Mouse (Mus musculus) left cerebral cortex, adult 9 months (tissue): ENCODE results near the gene Car9.
"Not testable (repeated sequence)": the region's sequence is repeated elsewhere in the genome, so short reads cannot be mapped to it uniquely, and the experiment has no call there.

Experiments
- DNase-seq, 2 experiments: peaks; one replicate each; pipeline ENCODE4 v3.0.0; 2022; ENCODE audit warnings: low spot score in 2 of 2

Car9 gene

DNA sequence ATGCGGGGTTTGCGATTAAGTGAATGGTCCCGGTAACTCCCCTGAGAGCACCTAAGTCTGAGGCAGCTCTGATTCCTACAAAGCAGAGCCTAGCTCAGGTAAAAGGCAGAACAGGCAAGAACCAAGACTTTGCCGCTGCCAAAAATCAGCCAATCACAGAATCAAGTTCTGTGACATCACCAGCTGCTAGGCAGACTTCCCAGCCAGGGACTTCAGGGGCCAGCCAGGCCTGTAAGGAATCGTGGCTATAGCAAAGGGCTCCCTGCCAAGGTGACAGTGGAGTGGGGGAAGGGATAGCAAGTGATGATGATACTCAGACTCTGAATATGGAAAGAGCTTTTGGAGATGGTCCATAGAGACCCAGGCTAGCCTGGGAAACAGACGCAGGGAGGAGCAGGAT, 13.2 kb downstream of the Car9 start:
- peak; percentile 61 to 88 for DNase-seq

DNA sequence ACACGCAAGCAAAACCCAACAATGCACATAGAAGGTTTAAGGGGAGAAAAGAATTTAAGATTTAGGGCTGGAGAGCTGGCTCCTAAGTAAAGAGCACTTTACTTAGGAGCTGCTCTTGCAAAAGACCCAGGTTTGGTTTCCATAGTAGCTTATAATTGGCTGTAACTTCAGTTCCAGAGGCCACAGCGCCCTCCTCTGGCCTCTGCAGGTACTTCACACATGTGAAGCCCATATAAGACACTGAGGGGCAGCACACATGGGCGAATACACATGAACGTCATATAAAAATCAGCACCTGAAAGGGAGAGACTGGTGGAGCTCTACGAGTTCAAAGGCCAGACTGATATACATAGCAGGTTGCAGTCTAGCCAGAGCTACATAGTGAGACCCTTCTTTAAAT, 21.1 kb downstream of the Car9 start:
- no peak for DNase-seq

DNA sequence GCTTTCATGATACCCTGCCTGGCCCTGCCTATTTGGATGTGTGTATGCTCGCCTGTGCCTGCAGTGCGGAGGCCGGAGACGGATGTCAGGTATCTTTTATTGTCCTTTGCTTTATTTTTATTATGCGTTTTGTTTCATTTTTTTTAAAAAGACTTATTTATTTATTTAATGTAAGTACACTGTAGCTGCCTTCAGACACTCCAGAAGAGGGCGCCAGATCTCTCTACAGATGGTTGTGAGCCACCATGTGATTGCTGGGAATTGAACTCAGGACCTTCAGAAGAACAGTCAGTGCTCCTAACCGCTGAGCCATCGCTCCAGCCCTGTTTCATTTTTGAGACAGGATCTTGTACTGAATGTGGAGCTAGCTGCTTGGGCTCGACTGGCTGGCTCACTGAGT, 21.7 kb downstream of the Car9 start:
- no peak for DNase-seq

DNA sequence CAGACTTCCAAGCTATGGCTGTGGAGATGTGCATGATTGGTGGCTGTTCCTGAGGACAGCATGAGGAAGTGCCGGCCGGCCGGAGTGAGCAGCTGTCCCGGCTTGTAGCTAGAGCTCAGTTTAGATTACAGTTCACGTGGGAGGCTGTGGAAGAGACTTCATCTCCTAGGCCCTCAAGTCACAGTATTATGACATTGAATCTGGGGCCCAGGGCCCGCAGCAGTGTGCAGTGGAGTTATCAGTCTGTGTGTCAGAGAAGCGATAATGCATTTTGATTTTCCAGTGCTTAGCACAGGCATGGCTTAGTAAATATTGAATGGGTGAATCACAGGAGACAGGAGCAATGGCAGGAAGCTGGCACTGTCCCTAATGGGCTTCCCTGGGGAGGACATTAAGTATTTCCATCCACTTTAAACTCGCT, 23.3 kb downstream of the Car9 start:
- no peak for DNase-seq

DNA sequence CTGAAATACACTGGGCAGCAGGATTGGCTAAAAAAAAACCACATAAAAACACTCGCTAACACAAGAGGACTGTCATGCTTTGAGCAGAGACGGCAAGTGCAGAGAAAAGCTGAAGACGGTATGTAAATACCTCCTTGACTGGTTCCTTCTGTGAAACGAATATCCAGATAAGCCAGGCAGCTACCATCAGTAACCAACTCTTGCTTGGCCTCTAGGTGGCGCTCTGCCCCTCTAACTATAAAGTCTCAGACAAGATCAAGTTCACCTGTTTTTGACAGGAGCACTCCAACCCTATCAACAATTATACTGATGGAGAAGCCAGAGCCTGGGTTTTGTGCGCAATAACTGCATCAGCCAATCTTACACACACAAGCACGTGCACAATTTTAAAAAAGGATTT, 23.8 kb downstream of the Car9 start:
- peak in 1 of 2 experiments; percentile 83 for DNase-seq

DNA sequence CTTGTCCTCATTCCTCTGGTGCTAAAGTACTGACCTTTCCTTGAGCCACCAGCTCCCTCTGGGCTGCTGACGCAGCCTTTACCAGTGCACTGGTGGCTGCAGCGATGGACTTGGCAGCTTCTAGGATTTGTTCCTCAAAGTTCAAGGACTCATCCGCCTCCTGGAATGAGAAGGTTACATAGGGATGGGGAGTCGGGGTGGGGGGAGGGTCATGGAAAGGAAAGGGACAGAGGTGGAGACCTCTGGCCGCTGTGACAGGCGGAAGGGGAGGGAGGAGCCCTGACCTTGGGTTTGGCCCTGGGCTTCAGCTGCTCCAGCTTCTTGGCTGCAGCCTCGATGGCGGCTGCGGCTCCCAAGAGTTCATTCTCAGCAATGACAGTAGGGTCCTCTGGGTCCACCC, 26.5 kb downstream of the Car9 start:
- no peak for DNase-seq

DNA sequence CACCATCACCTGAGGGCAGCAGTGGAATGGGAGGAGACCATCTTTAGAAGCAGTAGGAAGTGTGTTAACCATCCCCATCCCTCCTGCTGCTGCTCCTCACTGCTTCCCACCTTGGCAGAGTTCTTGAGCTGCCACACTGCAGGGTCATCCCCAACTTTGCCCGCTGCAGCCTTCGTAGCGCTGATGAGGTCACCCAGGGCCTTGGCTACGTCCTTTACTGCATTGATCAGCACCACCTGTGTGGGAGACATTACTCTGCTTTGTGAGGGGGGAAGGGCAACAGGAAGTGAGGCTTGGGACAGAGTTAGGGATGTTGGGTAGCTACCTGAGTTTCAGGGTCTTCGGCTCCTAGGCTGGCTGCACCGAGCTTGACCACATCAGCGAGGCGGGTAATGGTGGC, 28.9 kb downstream of the Car9 start:
- no peak for DNase-seq

DNA sequence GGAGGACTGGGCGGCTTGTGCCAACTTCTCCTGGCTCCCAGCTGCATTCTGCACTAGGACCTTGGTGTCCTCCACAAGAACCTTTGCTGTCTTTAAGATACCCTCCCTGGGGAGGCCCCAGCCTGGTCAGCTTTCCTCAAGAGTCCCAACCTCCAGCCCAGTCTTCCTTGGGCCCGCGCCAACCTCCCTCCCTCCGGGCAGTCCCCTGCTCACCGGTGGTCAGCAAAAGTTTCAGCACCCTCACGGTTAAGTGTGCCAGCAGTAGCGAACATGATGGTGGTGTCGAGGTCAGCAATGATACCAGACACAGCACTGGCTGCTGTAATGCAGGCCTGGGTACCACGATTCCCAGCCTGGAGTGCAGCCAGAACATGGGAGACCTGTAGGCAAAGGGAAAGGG, 29.3 kb downstream of the Car9 start:
- DNase-seq = no peak

DNA sequence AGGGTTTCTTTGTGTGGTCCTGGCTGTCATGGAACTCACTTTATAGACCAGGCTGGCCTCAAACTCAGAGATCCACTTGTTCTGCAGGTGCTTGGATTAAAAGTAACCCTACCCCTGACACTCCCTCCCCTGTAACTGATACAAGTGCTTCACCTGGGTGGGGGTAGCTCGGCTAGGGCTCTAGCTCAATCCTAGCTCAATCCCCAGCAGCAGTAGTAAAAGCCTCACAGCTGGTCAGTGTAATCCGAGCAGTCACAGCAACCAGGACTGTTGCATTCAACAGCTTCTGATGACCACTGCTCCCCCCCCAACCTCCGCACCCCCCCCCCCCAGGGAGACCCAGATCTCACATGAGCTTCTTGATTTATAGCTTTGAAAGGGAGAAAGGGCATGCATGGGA, 35.3 kb downstream of the Car9 start:
- DNase-seq = no peak

DNA sequence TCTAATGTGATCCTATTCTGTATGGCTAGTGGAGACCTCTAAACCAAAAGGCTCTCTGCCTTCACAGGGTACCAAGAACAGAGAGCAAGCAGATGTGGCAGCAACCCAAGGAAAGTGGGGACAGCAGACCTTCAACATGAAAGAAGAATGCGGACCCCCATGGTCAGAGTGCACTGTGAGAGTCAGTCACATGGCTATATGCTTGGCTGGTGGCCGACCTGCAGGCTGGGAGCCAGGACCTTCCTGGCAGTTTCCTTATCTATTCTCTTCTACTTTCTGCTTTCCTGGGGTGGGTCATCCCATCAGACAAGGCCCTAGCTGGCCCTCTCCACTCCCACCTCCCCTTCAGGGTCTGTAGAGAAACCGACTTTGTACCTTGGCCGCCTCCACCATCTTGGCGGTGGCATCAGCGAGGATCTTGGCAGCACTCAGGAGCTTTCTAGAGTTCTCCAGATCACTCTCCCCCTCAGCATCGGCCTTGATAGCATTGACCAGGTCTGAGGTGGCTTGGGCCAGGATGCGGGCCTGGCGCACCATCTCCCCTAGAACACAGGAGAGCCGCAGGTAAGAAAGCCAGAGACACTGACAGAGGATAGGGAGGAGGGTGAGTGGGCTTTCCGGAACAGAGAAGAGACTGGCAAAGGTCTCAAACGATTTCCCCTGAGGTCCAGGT, 39.7 kb downstream of the Car9 start:
- DNase-seq = no peak

DNA sequence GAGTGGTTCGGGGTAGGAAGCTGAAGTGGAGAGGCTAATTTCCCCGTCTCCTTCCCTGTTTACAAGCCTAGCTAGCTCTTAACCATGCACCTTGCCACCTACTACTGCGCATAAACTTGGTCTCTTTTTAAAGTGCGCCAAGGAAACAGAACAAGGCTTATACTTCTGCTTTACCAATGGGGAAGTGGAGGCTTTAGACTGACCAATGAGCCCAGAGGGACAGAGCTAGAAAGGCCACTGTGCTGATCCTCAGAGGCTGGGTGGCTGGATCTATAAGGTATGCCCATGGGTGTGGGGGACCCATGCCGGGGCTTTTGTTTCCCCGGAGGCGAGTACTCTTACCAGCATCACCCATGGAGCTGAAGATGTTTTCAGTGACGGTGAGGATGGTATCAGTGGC, 40.4 kb downstream of the Car9 start:
- no peak for DNase-seq

DNA sequence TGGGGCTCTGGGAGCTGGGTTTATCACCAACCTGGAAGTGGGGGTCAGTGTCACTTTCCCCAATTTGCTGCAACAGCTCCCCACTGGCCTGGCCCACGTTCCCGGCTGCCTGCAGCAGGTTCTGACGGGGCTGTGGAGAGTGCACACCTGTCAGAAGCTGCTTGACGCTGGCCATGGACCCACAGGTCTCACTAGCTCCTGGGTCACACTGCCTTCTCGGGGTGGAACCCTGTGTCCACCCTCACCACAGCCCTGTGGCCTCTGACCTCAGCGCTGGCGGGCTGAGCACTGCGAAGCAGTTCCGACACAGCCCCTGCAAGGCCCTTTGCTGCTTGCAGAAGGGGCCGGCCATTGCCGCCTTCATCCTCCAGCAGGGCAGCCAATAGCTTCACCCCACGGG, 42.3 kb downstream of the Car9 start:
- DNase-seq = no peak

DNA sequence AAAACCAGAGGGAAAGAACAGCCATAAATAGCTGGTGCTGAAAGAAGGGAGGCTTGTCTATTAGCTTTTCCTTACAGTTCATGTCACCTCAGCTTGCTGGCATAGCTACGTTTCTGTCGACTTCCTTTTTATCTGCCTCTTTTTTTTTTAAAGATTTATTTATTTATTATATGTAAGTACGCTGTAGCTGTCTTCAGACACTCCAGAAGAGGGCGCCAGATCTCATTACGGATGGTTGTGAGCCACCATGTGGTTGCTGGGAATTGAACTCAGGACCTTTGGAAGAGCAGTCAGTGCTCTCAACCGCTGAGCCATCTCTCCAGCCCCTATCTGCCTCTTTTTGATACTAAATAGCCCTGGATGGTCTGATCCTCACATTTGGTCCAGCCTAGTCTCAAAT, 45.1 kb downstream of the Car9 start:
- DNase-seq = not testable (repeated sequence)

DNA sequence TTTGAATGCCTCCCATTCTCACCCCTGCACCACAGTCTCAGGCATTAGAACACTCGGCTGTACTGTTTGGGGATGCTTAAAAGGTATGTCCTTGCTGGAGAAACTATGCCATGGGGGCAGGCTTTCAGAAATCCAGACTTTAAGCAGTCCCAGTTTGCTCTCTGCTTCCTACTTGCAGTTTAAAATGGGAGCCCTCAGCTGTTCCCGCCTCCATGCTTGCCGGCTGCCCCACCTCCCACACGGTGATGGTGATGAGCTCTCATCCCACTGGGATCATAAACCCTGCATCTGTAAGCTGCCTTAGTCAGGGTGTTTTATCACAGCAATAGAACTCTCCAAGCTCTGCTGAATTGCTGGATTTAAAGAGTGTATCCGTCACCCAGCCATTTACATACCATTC, 45.7 kb downstream of the Car9 start:
- peak; percentile 68 to 72 for DNase-seq

DNA sequence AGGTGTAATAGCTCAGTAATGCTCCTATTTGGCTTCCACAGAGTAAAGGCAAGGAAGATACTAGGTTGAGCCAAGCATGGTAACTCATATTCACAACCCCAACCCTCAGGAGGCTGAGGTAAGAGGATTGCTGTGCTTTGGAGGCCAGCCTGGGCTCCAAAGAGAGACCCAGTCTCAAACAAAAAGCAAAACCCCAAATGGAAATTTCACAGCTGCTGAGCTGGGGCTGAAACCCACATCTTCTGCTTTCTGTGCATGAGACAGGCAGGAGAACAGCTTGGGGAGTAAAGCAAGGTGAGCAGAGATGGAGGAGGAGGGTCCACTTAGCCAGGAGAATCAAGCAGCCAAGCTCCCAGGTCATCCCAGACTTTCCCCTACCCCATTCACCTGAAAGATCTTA, 47.1 kb downstream of the Car9 start:
- no peak for DNase-seq

DNA sequence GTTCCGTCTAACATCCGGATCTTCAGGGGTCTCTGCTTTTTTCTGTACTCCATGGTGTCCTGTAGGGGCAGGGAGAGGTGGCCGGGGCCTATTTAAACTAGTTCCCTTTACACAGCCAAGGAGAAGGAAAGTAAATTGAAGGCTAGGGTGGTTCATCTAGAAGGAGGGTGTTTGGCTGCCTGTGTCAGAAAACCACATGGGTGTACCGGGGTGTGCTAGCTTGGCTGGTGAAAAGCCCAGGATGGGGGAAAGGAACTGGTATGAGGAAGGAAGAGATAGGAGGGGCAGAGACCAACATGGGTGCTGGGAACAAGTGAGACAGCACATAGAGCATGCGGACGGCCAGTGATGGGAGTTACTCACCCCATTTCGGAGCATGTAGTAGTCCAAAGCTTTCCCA, 49.2 kb downstream of the Car9 start:
- no peak for DNase-seq

DNA sequence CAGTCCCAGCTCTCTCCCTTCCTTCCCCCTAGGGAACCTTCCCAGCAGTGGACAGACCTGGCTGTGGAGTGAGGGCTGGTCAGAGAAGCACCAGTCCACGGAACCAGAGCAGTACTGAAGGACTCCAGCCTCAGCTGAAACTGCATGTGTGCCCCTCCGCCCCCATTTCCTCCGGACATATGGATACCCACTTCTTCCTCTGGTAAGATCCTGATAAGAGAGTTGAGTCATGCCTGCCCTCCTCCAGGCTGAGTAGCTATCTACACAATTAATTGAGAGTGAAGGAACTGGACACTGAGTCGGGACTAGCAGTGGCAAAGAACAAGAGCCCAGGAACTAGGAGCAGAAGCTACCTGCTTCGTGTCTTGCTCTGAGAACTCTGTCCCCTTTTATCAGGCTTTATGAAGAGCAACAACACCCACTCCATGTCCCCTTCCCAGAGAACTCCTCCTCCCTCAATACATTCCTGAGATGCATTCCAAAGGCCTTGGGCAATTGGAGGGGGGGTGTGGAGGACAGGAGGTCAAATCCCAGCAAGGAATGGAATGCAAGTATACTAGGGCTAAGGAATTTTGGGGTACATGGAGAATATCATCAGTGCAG, 51.4 kb downstream of the Car9 start:
- no peak for DNase-seq

DNA sequence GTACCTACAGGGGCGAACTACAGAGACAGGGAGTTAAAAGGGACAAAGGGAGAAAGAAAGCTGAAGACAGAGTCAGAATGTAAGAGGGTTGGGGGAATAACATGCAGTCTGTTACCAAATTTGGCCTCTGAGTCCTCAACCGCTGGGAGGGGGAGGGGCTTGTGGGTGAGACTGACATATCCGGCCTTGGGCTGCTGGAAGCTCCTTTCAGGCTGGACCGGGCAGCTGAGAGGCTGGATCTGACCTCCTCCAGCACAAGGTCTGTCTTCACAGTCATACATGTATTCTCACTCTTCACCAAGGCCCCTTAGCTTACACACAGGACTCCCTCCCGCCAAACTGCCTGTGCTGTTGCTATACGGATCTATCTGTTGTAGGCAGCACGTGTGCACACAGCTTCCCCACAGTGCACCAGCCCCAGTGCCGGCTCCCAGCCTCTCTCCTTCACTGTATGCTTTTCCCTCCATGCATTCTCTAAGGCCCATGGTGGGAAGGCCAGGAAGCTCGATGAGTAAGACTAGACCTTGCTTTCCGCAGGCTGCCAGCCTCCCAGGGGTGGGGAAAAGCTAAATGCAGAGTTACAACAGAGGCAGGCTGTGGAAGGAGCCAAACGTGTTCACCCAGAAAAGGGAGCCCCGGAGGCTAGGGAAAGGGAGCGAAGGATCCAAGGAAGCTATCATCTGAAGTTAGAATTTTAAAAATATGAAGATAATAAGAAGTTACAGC, 52.0 kb downstream of the Car9 start:
- peak in 1 of 2 experiments; percentile 33 for DNase-seq

DNA sequence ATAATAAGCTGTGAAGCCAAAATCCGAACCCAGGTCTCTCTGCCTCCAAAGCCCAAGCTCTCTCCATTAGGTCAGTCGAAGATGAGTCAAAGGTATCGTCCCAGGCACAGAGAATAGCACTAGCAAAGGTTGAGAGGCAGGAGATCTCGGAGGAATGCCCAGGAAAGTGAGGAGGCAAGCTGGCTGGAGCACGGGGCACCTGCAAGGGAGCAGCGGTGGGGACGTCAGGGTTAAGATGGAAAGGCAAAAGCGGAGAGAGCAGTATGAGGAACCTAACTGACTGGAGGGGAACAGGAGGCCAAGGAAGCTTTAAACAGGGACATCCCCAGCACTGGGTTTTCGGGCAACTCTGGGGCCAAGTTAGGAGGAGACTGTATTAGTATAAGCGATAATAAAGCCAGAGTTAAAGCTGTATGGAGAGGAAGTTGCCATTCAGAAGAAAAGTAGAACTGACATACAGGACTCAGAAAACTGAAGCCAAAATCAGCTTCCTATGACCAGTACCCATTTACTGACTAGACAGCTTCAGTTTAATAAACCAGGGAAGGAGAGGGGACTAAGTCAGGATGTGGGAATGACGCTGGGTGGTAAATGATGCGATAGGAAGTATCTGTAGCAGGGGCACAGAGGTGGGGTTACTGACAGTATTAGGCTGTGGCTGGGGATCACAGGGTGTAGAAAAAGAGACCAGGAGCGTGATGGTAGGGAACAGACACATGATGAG, 52.9 kb downstream of the Car9 start:
- DNase-seq = no peak

DNA sequence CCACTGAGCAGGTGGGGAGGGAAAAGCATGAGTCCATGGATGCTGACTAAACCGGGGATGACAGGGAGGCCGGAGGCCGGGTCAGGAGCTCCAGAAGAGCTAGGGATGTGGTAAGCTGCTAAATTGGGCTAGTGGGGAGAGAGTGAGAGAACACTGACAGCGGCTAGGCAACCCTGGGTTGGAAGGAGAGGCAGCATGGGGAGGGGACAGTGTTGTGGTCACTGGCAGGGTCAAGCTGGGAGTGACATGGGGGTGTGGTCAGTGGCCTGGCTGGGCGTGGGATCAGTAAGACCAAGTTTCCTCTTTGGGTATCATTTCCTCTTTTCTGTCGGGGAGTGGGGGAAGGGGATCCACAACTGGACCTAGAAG, 53.5 kb downstream of the Car9 start:
- DNase-seq = peak in 1 of 2 experiments; percentile 46

DNA sequence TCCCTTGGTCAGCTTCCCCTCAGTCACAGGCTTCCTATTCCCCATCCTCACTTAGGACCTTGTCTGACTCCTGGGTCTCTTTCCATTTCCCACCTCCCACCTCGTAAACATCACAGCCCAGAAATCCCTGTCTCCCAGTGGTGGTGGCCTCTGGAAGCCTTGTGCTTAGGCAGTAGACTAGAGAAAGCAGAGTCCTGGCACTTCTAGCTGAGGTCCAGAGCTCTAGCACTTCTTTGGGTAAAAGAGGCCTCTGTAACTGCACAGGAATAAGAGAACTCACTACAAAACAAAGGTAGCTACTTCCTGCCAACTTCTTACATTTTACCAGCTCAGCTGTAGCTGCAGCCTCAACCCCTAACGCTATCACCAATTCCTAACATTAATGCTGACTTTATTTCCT, 54.2 kb downstream of the Car9 start:
- no peak for DNase-seq

DNA sequence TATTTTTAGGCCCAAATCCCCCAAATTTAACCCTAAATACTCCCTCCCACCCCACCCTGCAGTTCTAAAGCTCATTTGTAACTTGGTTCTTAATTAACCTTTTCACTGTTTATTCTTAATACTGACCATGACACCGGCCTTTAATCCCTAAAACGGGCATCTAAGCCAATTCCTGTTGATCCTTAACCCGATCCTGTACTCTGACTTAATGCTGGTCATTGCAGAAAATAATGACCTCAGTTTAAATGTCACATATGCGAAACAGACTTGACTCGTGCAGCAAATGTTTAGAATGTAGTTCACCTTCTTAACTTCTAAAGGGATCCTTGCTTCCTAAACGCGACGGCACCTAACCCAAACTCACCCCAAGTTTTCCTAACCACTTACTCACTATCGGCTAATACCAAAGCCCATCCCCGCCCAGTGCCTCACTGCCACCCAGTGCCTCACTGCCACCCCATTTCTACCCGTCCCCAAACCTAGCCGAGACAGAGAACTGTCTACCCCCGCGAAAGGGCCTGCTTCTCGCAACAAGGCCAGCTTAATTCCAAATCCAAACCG, 54.8 kb downstream of the Car9 start:
- no peak for DNase-seq
